Mouse (Mus musculus) brain, embryonic 14.5 days (tissue): ENCODE results near the gene Tbc1d24.

Experiments used
- CTCF ChIP-seq: fragments of 200-500 bp; IDR thresholded peaks from 2 replicates; pipeline ENCODE4 v1.5.1; 2012; ENCODE audit warnings: inconsistent platforms, mild to moderate bottlenecking, moderate library complexity, borderline replicate concordance; ENCODE audit not compliant: insufficient read depth, insufficient read length; ENCODE audit errors: extremely low read depth
- POLR2A ChIP-seq: fragments of 200-500 bp; IDR thresholded peaks from 2 replicates; pipeline ENCODE4 v1.6.1; 2012; ENCODE audit warnings: mild to moderate bottlenecking, inconsistent platforms, borderline replicate concordance; ENCODE audit not compliant: poor library complexity, insufficient read depth, insufficient read length, severe bottlenecking; ENCODE audit errors: extremely low read depth

- no peak for TF ChIP-seq POLR2A
- no peak for TF ChIP-seq CTCF
Observed at GRCm38 (mm10) chr17:24157121-24157520, 48.2 kb downstream of the Tbc1d24 start.
